Mouse (Mus musculus): ENCODE data around the gene Adam26b. TPM values are rescaled to one million over a fixed set of nuclear protein-coding genes. Genes with fewer than 3 reads are reported as not detected.
"Not testable (repeated sequence)": the region's sequence is repeated elsewhere in the genome, so short reads cannot be mapped to it uniquely, and the experiment has no call there.

Gene Adam26b
- polyA plus RNA-seq (2012; fragmentation: generic; extraction: Trizol) = not detected

- H3K79me2 ChIP-seq (ENCODE audit: control insufficient read depth, insufficient read depth); H3K4me2 ChIP-seq (ENCODE audit: low read depth); H3ac ChIP-seq (ENCODE audit: control insufficient read depth, insufficient read length); H3K4me3 ChIP-seq; H3K27me3 ChIP-seq (ENCODE audit: control insufficient read depth, insufficient read depth, insufficient read length); H3K36me3 ChIP-seq (ENCODE audit: control insufficient read depth, insufficient read depth): not testable (repeated sequence)
Measured at GRCm38 (mm10) chr8:43528006-43528405, at the start of gene Adam26b. Gene Adam26b, minus strand, starts transcription at chr8:43528106.

- H3K4me3 ChIP-seq; H3ac ChIP-seq (ENCODE audit: control insufficient read depth, insufficient read length); H3K4me2 ChIP-seq (ENCODE audit: low read depth); H3K79me2 ChIP-seq (ENCODE audit: control insufficient read depth, insufficient read depth); H3K36me3 ChIP-seq (ENCODE audit: control insufficient read depth, insufficient read depth); H3K27me3 ChIP-seq (ENCODE audit: control insufficient read depth, insufficient read depth, insufficient read length): not testable (repeated sequence)
Measured at GRCm38 (mm10) chr8:43576607-43577006, 48.7 kb upstream of the Adam26b start, which contains the start of gene Adam26a. Gene Adam26a, minus strand, starts transcription at chr8:43576707.

Other genes with a start within 250 kb of the Adam26b start
- gene Zfp42, start 221.1 kb downstream of the Adam26b start, polyA plus RNA-seq (2012; fragmentation: generic; extraction: Trizol) = not detected
- gene Adam26a, start 48.6 kb upstream of the Adam26b start, polyA plus RNA-seq (2012; fragmentation: generic; extraction: Trizol) = not detected
- not detected for gene Gm5346, start 99.2 kb upstream of the Adam26b start, polyA plus RNA-seq (2012; fragmentation: generic; extraction: Trizol)
- not detected for gene Adam34, start 181.9 kb upstream of the Adam26b start, polyA plus RNA-seq (2012; fragmentation: generic; extraction: Trizol)

All from myocyte (in vitro differentiated cells).